ENCODE assay signal across 22 mouse cellular contexts in genomic region chr7:82327201-82327600, GRCm38 (mm10).
"Had no signal": no experiment of that assay in that cellular context is flagged by ENCODE, and none has a peak within 500 bp of the region (broad histone marks: within the 10 kb centered on the region; RNA-seq: fewer than 3 reads in every experiment).

No protein-coding gene starts in this region.

- DNase-seq: gastrocnemius, postnatal 14 days; gastrocnemius, postnatal 36 days; heart, adult 2 months; heart, postnatal 10 days; kidney, adult 11 months; kidney, adult 2 months; kidney, adult 9 months; kidney, postnatal 14 days; kidney, postnatal 36 days; layer of hippocampus, adult 9-11 months; layer of hippocampus, postnatal 36 days had no signal

- H3K36me3 ChIP-seq: heart, embryonic 12.5 days; hindbrain, embryonic 13.5 days; hindbrain, embryonic 15.5 days; kidney, embryonic 15.5 days; limb, embryonic 13.5 days; limb, embryonic 15.5 days; liver, embryonic 12.5 days had no signal

- H3K27ac ChIP-seq: heart, adult 2 months; hindbrain, embryonic 13.5 days; hindbrain, embryonic 15.5 days; hindbrain, postnatal 0 days; kidney, embryonic 15.5 days; kidney, postnatal 0 days; limb, embryonic 13.5 days; limb, embryonic 15.5 days; liver, embryonic 12.5 days; liver, embryonic 14.5 days had no signal

- H3K4me3 ChIP-seq: heart, adult 2 months; heart, embryonic 12.5 days; hindbrain, embryonic 13.5 days; hindbrain, embryonic 15.5 days; kidney, embryonic 15.5 days; limb, embryonic 13.5 days; limb, embryonic 15.5 days; liver, embryonic 12.5 days had no signal

- H3K4me1 ChIP-seq: heart, embryonic 12.5 days; hindbrain, embryonic 13.5 days; hindbrain, embryonic 15.5 days; kidney, embryonic 15.5 days; liver, embryonic 12.5 days had no signal

- H3K9ac ChIP-seq: heart, embryonic 12.5 days; hindbrain, embryonic 13.5 days; hindbrain, embryonic 15.5 days; kidney, embryonic 15.5 days; limb, embryonic 13.5 days; limb, embryonic 15.5 days; liver, embryonic 12.5 days; liver, embryonic 14.5 days had no signal

- H3K27me3 ChIP-seq: hindbrain, embryonic 15.5 days; kidney, embryonic 15.5 days; liver, embryonic 12.5 days had no signal

- H3K9me3 ChIP-seq: heart, embryonic 12.5 days; hindbrain, embryonic 13.5 days; hindbrain, embryonic 15.5 days; kidney, embryonic 15.5 days; limb, embryonic 13.5 days; limb, embryonic 15.5 days; liver, embryonic 12.5 days had no signal

- H3K4me2 ChIP-seq: heart, embryonic 12.5 days; hindbrain, embryonic 13.5 days; hindbrain, embryonic 15.5 days; kidney, embryonic 15.5 days; limb, embryonic 13.5 days; limb, embryonic 15.5 days; liver, embryonic 12.5 days had no signal

- ATAC-seq: hindbrain, postnatal 0 days; intestine, embryonic 16.5 days; liver, embryonic 12.5 days had no signal
